Mouse (Mus musculus): ENCODE results near the gene Mmp23. TPM values are rescaled to one million over a fixed set of nuclear protein-coding genes. Genes with fewer than 3 reads are reported as not detected.
"Not testable (repeated sequence)": the region's sequence is repeated elsewhere in the genome, so short reads cannot be mapped to it uniquely, and the experiment has no call there.

The Mmp23 gene
- polyA plus RNA-seq, 1 experiment = 5.5 TPM

GRCm38 (mm10) chr4:155645308-155645707, 7.9 kb downstream of the Mmp23 start, which contains the start of gene Gm10563:
Gene Gm10563, minus strand, starts transcription at chr4:155645408.
- not testable (repeated sequence) for H3K4me3 ChIP-seq (ENCODE audit: insufficient read depth, low read depth, low read length); H3K27ac ChIP-seq (replicated peaks; ENCODE audit: low read depth, low read length); H3K4me1 ChIP-seq (ENCODE audit: control insufficient read depth, insufficient read depth, insufficient read length, low read length)

- Histone ChIP-seq H3K4me1 (ENCODE audit: control insufficient read depth, insufficient read depth, insufficient read length, low read length) (no peaks in the 10 kb centered on the region), H3K4me3 (ENCODE audit: insufficient read depth, low read depth, low read length) (no peak overlapping the region), H3K27ac (replicated peaks; ENCODE audit: low read depth, low read length) (no peak overlapping the region)
Measured at GRCm38 (mm10) chr4:155643531-155643930, 9.7 kb downstream of the Mmp23 start.

GRCm38 (mm10) chr4:155635766-155636499, 17.3 kb downstream of the Mmp23 start:
- H3K27ac ChIP-seq (replicated peaks; ENCODE audit: low read depth, low read length) = no peak overlapping the region
- H3K4me3 ChIP-seq (ENCODE audit: insufficient read depth, low read depth, low read length) = no peak overlapping the region
- no peaks in the 10 kb centered on the region for H3K4me1 ChIP-seq (ENCODE audit: control insufficient read depth, insufficient read depth, insufficient read length, low read length)

GRCm38 (mm10) chr4:155630267-155630666, 22.9 kb downstream of the Mmp23 start:
- Histone ChIP-seq H3K4me3 (ENCODE audit: insufficient read depth, low read depth, low read length) (no peak overlapping the region), H3K4me1 (ENCODE audit: control insufficient read depth, insufficient read depth, insufficient read length, low read length) (no peaks in the 10 kb centered on the region), H3K27ac (replicated peaks; ENCODE audit: low read depth, low read length) (no peak overlapping the region)

- peak within 1 kb of the TSS; percentile 88 for H3K27ac ChIP-seq (replicated peaks; ENCODE audit: low read depth, low read length)
- H3K4me3 ChIP-seq (ENCODE audit: insufficient read depth, low read depth, low read length) = peak within 1 kb of the TSS; percentile 91
- no peaks in the 10 kb centered on the region for H3K4me1 ChIP-seq (ENCODE audit: control insufficient read depth, insufficient read depth, insufficient read length, low read length)
Measured at GRCm38 (mm10) chr4:155624338-155625291, 28.6 kb downstream of the Mmp23 start, which contains the start of gene Cdk11b. Gene Cdk11b, plus strand, starts transcription at chr4:155624854.

- Histone ChIP-seq H3K4me3 (ENCODE audit: insufficient read depth, low read depth, low read length) (no peak overlapping the region), H3K4me1 (ENCODE audit: control insufficient read depth, insufficient read depth, insufficient read length, low read length) (no peaks in the 10 kb centered on the region), H3K27ac (replicated peaks; ENCODE audit: low read depth, low read length) (no peak overlapping the region)
Measured at GRCm38 (mm10) chr4:155618321-155618720, 34.9 kb downstream of the Mmp23 start.

- H3K4me3 ChIP-seq (ENCODE audit: insufficient read depth, low read depth, low read length) = no peak overlapping the region
- no peaks in the 10 kb centered on the region for H3K4me1 ChIP-seq (ENCODE audit: control insufficient read depth, insufficient read depth, insufficient read length, low read length)
Measured at GRCm38 (mm10) chr4:155613264-155613663, 39.9 kb downstream of the Mmp23 start.

GRCm38 (mm10) chr4:155611860-155612259, 41.3 kb downstream of the Mmp23 start:
- H3K4me1 ChIP-seq (ENCODE audit: control insufficient read depth, insufficient read depth, insufficient read length, low read length) = no peaks in the 10 kb centered on the region
- no peak overlapping the region for H3K4me3 ChIP-seq (ENCODE audit: insufficient read depth, low read depth, low read length)

More at GRCm38 (mm10) chr4:155613264-155613663, 39.9 kb downstream of the Mmp23 start:
- no peak overlapping the region for H3K27ac ChIP-seq (replicated peaks; ENCODE audit: low read depth, low read length)

GRCm38 (mm10) chr4:155606825-155607224, 46.4 kb downstream of the Mmp23 start:
- Histone ChIP-seq H3K4me3 (ENCODE audit: insufficient read depth, low read depth, low read length) (no peak overlapping the region), H3K4me1 (ENCODE audit: control insufficient read depth, insufficient read depth, insufficient read length, low read length) (no peaks in the 10 kb centered on the region), H3K27ac (replicated peaks; ENCODE audit: low read depth, low read length) (no peak overlapping the region)

More at GRCm38 (mm10) chr4:155611860-155612259, 41.3 kb downstream of the Mmp23 start:
- H3K27ac ChIP-seq (replicated peaks; ENCODE audit: low read depth, low read length) = no peak overlapping the region

- Histone ChIP-seq H3K4me3 (ENCODE audit: insufficient read depth, low read depth, low read length) (no peak overlapping the region), H3K4me1 (ENCODE audit: control insufficient read depth, insufficient read depth, insufficient read length, low read length) (no peaks in the 10 kb centered on the region), H3K27ac (replicated peaks; ENCODE audit: low read depth, low read length) (no peak overlapping the region)
Measured at GRCm38 (mm10) chr4:155605132-155605531, 48.1 kb downstream of the Mmp23 start.

- Histone ChIP-seq H3K4me1 (ENCODE audit: control insufficient read depth, insufficient read depth, insufficient read length, low read length) (no peaks in the 10 kb centered on the region), H3K27ac (replicated peaks; ENCODE audit: low read depth, low read length) (no peak overlapping the region), H3K4me3 (ENCODE audit: insufficient read depth, low read depth, low read length) (no peak overlapping the region)
Measured at GRCm38 (mm10) chr4:155603801-155604200, 49.4 kb downstream of the Mmp23 start.

- no peak overlapping the region for H3K27ac ChIP-seq (replicated peaks; ENCODE audit: low read depth, low read length)
- H3K4me1 ChIP-seq (ENCODE audit: control insufficient read depth, insufficient read depth, insufficient read length, low read length) = no peaks in the 10 kb centered on the region
- H3K4me3 ChIP-seq (ENCODE audit: insufficient read depth, low read depth, low read length) = 0 out of 2 replicates have a peak overlapping the region, but pooled peaks have one; percentile 1
Measured at GRCm38 (mm10) chr4:155602753-155603152, 50.4 kb downstream of the Mmp23 start.

- H3K4me3 ChIP-seq (ENCODE audit: insufficient read depth, low read depth, low read length) = peak overlapping the region; percentile 93
- H3K27ac ChIP-seq (replicated peaks; ENCODE audit: low read depth, low read length) = peak overlapping the region; percentile 68
- H3K4me1 ChIP-seq (ENCODE audit: control insufficient read depth, insufficient read depth, insufficient read length, low read length) = no peaks in the 10 kb centered on the region
Measured at GRCm38 (mm10) chr4:155601997-155602456, 51.2 kb downstream of the Mmp23 start.

- Histone ChIP-seq H3K4me1 (ENCODE audit: control insufficient read depth, insufficient read depth, insufficient read length, low read length) (no peaks in the 10 kb centered on the region), H3K4me3 (ENCODE audit: insufficient read depth, low read depth, low read length) (peak within 1 kb of the TSS; percentile 93), H3K27ac (replicated peaks; ENCODE audit: low read depth, low read length) (peak within 1 kb of the TSS; percentile 100)
Measured at GRCm38 (mm10) chr4:155601091-155601996, 51.8 kb downstream of the Mmp23 start, which contains the start of gene Slc35e2. Gene Slc35e2, plus strand, starts transcription at chr4:155601416.
